Mouse (Mus musculus): ENCODE measurements around the gene Ubxn11. TPM values are rescaled to one million over a fixed set of nuclear protein-coding genes. Genes with fewer than 3 reads are reported as not detected.

Gene Ubxn11
- polyA plus RNA-seq, 1 experiment from 2014 or later: 1.3 TPM

- no peak for TF ChIP-seq EP300 (optimal IDR thresholded peaks at IDR 0.05)
- no peak for TF ChIP-seq CTCF (IDR thresholded peaks at IDR 0.05; ENCODE audit: low read depth)
- H3K36me3 ChIP-seq (ENCODE audit: control insufficient read depth, insufficient read depth, low read length): no peaks in the 10 kb centered on the region
- 0 out of 2 replicates have a peak, but pooled peaks cover 3% of the 10 kb centered on the region for H3K4me1 ChIP-seq (replicated peaks; ENCODE audit: control insufficient read depth, insufficient read depth)
- no peaks in the 10 kb centered on the region for H3K9me3 ChIP-seq (ENCODE audit: control insufficient read depth, low read length)
- no peak overlapping the region for H3K9ac ChIP-seq (ENCODE audit: low read length)
- H3K4me2 ChIP-seq (replicated peaks; ENCODE audit: low read depth): no peak overlapping the region
- no peak overlapping the region for H3K4me3 ChIP-seq (ENCODE audit: low read depth, low read length)
- no peaks in the 10 kb centered on the region; the same call in 1 of the 2 replicates for H3K27me3 ChIP-seq (ENCODE audit: control insufficient read depth, insufficient read depth, low read length)
- DNase-seq (ENCODE audit: low spot score) (peak; percentile 55), ATAC-seq (ENCODE audit: low FRiP score, low TSS enrichment) (peak; percentile 55)
- 49% methylated on average over 18 of the region's 18 CpGs for WGBS
- H3K27ac ChIP-seq (replicated peaks): peak overlapping the region; percentile 56
These were observed 41.1 kb upstream of the Ubxn11 start for GRCm38 (mm10) chr4:134061166-134061830.

GRCm38 (mm10) chr4:134061944-134062446, 40.4 kb upstream of the Ubxn11 start:
- Histone ChIP-seq H3K27me3 (ENCODE audit: control insufficient read depth, insufficient read depth, low read length) (no peaks in the 10 kb centered on the region; the same call in 1 of the 2 replicates), H3K9me3 (ENCODE audit: control insufficient read depth, low read length) (no peaks in the 10 kb centered on the region), H3K4me2 (replicated peaks; ENCODE audit: low read depth) (0 out of 2 replicates have a peak overlapping the region, but pooled peaks have one; percentile 11), H3K36me3 (ENCODE audit: control insufficient read depth, insufficient read depth, low read length) (no peaks in the 10 kb centered on the region), H3K4me1 (replicated peaks; ENCODE audit: control insufficient read depth, insufficient read depth) (0 out of 2 replicates have a peak, but pooled peaks cover 3% of the 10 kb centered on the region), H3K27ac (replicated peaks) (peak overlapping the region; percentile 56), H3K4me3 (ENCODE audit: low read depth, low read length) (no peak overlapping the region), H3K9ac (ENCODE audit: low read length) (no peak overlapping the region)
- WGBS: 30% methylated on average over 8 of the region's 8 CpGs
- ATAC-seq (ENCODE audit: low FRiP score, low TSS enrichment) (peak; percentile 88), DNase-seq (ENCODE audit: low spot score) (peak; percentile 82)
- TF ChIP-seq EP300 (optimal IDR thresholded peaks at IDR 0.05): no peak
- no peak for TF ChIP-seq CTCF (IDR thresholded peaks at IDR 0.05; ENCODE audit: low read depth)

- no peaks in the 10 kb centered on the region for H3K36me3 ChIP-seq (ENCODE audit: control insufficient read depth, insufficient read depth, low read length)
- TF ChIP-seq CTCF (IDR thresholded peaks at IDR 0.05; ENCODE audit: low read depth) (no peak), EP300 (optimal IDR thresholded peaks at IDR 0.05) (no peak)
- H3K9me3 ChIP-seq (ENCODE audit: control insufficient read depth, low read length): no peaks in the 10 kb centered on the region
- H3K9ac ChIP-seq (ENCODE audit: low read length): no peak overlapping the region
- H3K4me3 ChIP-seq (ENCODE audit: low read depth, low read length): no peak overlapping the region
- 44% methylated on average over 6 of the region's 8 CpGs for WGBS
- 0 out of 2 replicates have a peak overlapping the region, but pooled peaks have one; percentile 11 for H3K4me2 ChIP-seq (replicated peaks; ENCODE audit: low read depth)
- no peaks in the 10 kb centered on the region; the same call in 1 of the 2 replicates for H3K27me3 ChIP-seq (ENCODE audit: control insufficient read depth, insufficient read depth, low read length)
- H3K4me1 ChIP-seq (replicated peaks; ENCODE audit: control insufficient read depth, insufficient read depth): 0 out of 2 replicates have a peak, but pooled peaks cover 3% of the 10 kb centered on the region
- peak overlapping the region; percentile 56 for H3K27ac ChIP-seq (replicated peaks)
- DNase-seq (ENCODE audit: low spot score) (no peak), ATAC-seq (ENCODE audit: low FRiP score, low TSS enrichment) (no peak)
These were observed 39.8 kb upstream of the Ubxn11 start for GRCm38 (mm10) chr4:134062561-134062960.

- Histone ChIP-seq H3K9me3 (ENCODE audit: control insufficient read depth, low read length) (no peaks in the 10 kb centered on the region), H3K4me1 (replicated peaks; ENCODE audit: control insufficient read depth, insufficient read depth) (0 out of 2 replicates have a peak, but pooled peaks cover 3% of the 10 kb centered on the region), H3K4me3 (ENCODE audit: low read depth, low read length) (peak overlapping the region; percentile 27; the same call in 1 of the 2 replicates), H3K27ac (replicated peaks) (peak overlapping the region; percentile 74), H3K27me3 (ENCODE audit: control insufficient read depth, insufficient read depth, low read length) (no peaks in the 10 kb centered on the region; the same call in 1 of the 2 replicates), H3K36me3 (ENCODE audit: control insufficient read depth, insufficient read depth, low read length) (no peaks in the 10 kb centered on the region), H3K9ac (ENCODE audit: low read length) (peak overlapping the region; percentile 35; the same call in 1 of the 2 replicates), H3K4me2 (replicated peaks; ENCODE audit: low read depth) (peak overlapping the region; percentile 47)
- TF ChIP-seq CTCF (IDR thresholded peaks at IDR 0.05; ENCODE audit: low read depth) (no peak), EP300 (optimal IDR thresholded peaks at IDR 0.05) (no peak)
- ATAC-seq (ENCODE audit: low FRiP score, low TSS enrichment) (peak; percentile 51), DNase-seq (ENCODE audit: low spot score) (peak; percentile 83)
- 15% methylated on average over 23 of the region's 23 CpGs for WGBS
These were observed 36.9 kb upstream of the Ubxn11 start for GRCm38 (mm10) chr4:134065431-134066004.

GRCm38 (mm10) chr4:134067383-134067782, 35.0 kb upstream of the Ubxn11 start:
- Histone ChIP-seq H3K4me3 (ENCODE audit: low read depth, low read length) (no peak overlapping the region), H3K27me3 (ENCODE audit: control insufficient read depth, insufficient read depth, low read length) (no peaks in the 10 kb centered on the region), H3K9ac (ENCODE audit: low read length) (peak overlapping the region; percentile 43; the same call in 1 of the 2 replicates), H3K4me2 (replicated peaks; ENCODE audit: low read depth) (peak overlapping the region; percentile 47; the same call in 1 of the 2 replicates), H3K9me3 (ENCODE audit: control insufficient read depth, low read length) (no peaks in the 10 kb centered on the region), H3K4me1 (replicated peaks; ENCODE audit: control insufficient read depth, insufficient read depth) (0 out of 2 replicates have a peak, but pooled peaks cover 3% of the 10 kb centered on the region), H3K27ac (replicated peaks) (peak overlapping the region; percentile 88), H3K36me3 (ENCODE audit: control insufficient read depth, insufficient read depth, low read length) (no peaks in the 10 kb centered on the region)
- DNase-seq (ENCODE audit: low spot score): peak; percentile 71
- WGBS: 59% methylated on average over 8 of the region's 8 CpGs
- peak; percentile 74 for ATAC-seq (ENCODE audit: low FRiP score, low TSS enrichment)
- TF ChIP-seq CTCF (IDR thresholded peaks at IDR 0.05; ENCODE audit: low read depth) (no peak), EP300 (optimal IDR thresholded peaks at IDR 0.05) (no peak)
